Mouse (Mus musculus) ES-E14 (cell line): ENCODE results near the gene Eef2. TPM values are rescaled to one million over a fixed set of nuclear protein-coding genes. Genes with fewer than 3 reads are reported as not detected.

ENCODE experiments used
- DNase-seq: peaks from one replicate; pipeline ENCODE4 v3.0.0-alpha.2; 2013; ENCODE audit warnings: low read depth, low spot score
- H3K27ac ChIP-seq: 2 replicates; pipeline ENCODE4 v1.5.1; 2012; ENCODE audit warnings: low read depth, mild to moderate bottlenecking, low read length, moderate library complexity, mixed read lengths; ENCODE audit not compliant: poor library complexity, insufficient read depth, severe bottlenecking
- H3K36me3 ChIP-seq: 2 replicates; pipeline ENCODE4 v1.6.1; 2012; ENCODE audit warnings: mild to moderate bottlenecking, low read length, moderate library complexity, mixed read lengths; ENCODE audit not compliant: control insufficient read depth, poor library complexity, insufficient read depth, severe bottlenecking
- H3K4me1 ChIP-seq, 2 experiments: fragments of 150-350 bp in 1 of 2; sonication (generic) in 1 of 2; 2 replicates each; pipeline ENCODE4 v1.6.1; 2012; ENCODE audit warnings: low read length in 2 of 2, mild to moderate bottlenecking in 1 of 2, mixed read lengths in 1 of 2; ENCODE audit not compliant: control insufficient read depth in 2 of 2, insufficient read depth in 2 of 2, poor library complexity in 1 of 2
- H3K4me3 ChIP-seq, 2 experiments: fragments of 150-350 bp in 1 of 2; sonication (generic) in 1 of 2; 2 replicates each; pipeline ENCODE4 v1.5.1; 2012; ENCODE audit warnings: low read length in 2 of 2, low read depth in 1 of 2, mild to moderate bottlenecking in 1 of 2, mixed read lengths in 1 of 2; ENCODE audit not compliant: insufficient read depth in 1 of 2, poor library complexity in 1 of 2, severe bottlenecking in 1 of 2
- H3K9ac ChIP-seq: 2 replicates; pipeline ENCODE4 v1.6.1; 2012; ENCODE audit warnings: low read depth, mild to moderate bottlenecking, low read length, mixed read lengths; ENCODE audit not compliant: poor library complexity, insufficient read depth, severe bottlenecking
- H3K9me3 ChIP-seq: fragments of 150-350 bp; sonication (generic); 2 replicates; pipeline ENCODE4 v1.6.1; 2012; ENCODE audit warnings: low read depth, mild to moderate bottlenecking, low read length; ENCODE audit not compliant: control insufficient read depth, insufficient read depth
- CHD2 ChIP-seq: IDR thresholded peaks from 2 replicates; pipeline ENCODE4 v1.6.1; 2014; ENCODE audit warnings: mild to moderate bottlenecking, low read depth, low read length, inconsistent platforms
- HCFC1 ChIP-seq: IDR thresholded peaks from 2 replicates; pipeline ENCODE4 v1.6.1; 2012; ENCODE audit warnings: low read length, inconsistent platforms, borderline replicate concordance; ENCODE audit not compliant: insufficient read depth
- MAFK ChIP-seq: IDR thresholded peaks from 2 replicates; pipeline ENCODE4 v1.6.1; 2014; ENCODE audit warnings: mild to moderate bottlenecking, low read depth, low read length, inconsistent platforms; ENCODE audit not compliant: insufficient read depth
- ZC3H11A ChIP-seq: IDR thresholded peaks from 2 replicates; pipeline ENCODE4 v1.6.1; 2012; ENCODE audit warnings: low read depth, mild to moderate bottlenecking, inconsistent platforms, low read length, borderline replicate concordance
- ZNF384 ChIP-seq: IDR thresholded peaks from 2 replicates; pipeline ENCODE4 v1.6.1; 2012; ENCODE audit warnings: low read depth, low read length, inconsistent platforms
- in situ Hi-C, 2 experiments: fragments of 600-800 bp; cut with MboI; formaldehyde crosslinking; loops; one replicate each; pipeline ENCODE4 v1.15.1; 2025; ENCODE audit warnings: low sequenced_read_pairs in 2 of 2, inconsistent platforms in 1 of 2; ENCODE audit not compliant: unreplicated experiment in 2 of 2
- total RNA-seq: library from RNA; depleted of rRNA; stranded (reverse); fragments of 300-350 nt; gene quantifications from 2 replicates; pipeline ENCODE4 v1.2.3, GENCODE M21; 2012

The Eef2 gene
- total RNA-seq, 1 experiment: 2,093 TPM

GRCm38 (mm10) chr10:81136706-81137231 is 39.7 kb upstream of the Eef2 start:
- TF ChIP-seq HCFC1: no peak
- no peak for TF ChIP-seq CHD2
- TF ChIP-seq ZC3H11A: no peak
- no peak for TF ChIP-seq ZNF384
- no peak for TF ChIP-seq MAFK
- peak overlapping the region; percentile 91 for H3K9ac ChIP-seq
- H3K36me3 ChIP-seq: no peaks in the 10 kb centered on the region
- H3K9me3 ChIP-seq: no peaks in the 10 kb centered on the region
- H3K4me3 ChIP-seq: peak overlapping the region; percentile 86 to 96
- in situ Hi-C loops: no loop called here
- H3K4me1 ChIP-seq: peaks cover 0 to 21% of the 10 kb centered on the region in 2 experiments; a peak in 3 of 4 replicates
- DNase-seq: no peak
- peak overlapping the region; percentile 86 for H3K27ac ChIP-seq

GRCm38 (mm10) chr10:81137252-81138130 is 38.9 kb upstream of the Eef2 start:
- TF ChIP-seq ZC3H11A (no peak), MAFK (no peak), ZNF384 (peak; percentile 99), CHD2 (peak; percentile 80), HCFC1 (peak; percentile 97)
- H3K27ac ChIP-seq: peak overlapping the region; percentile 82
- DNase-seq: peak; percentile 96
- H3K9ac ChIP-seq: peak overlapping the region; percentile 90
- H3K4me3 ChIP-seq: peak overlapping the region; percentile 91 to 96
- in situ Hi-C loops: no loop called here
- no peaks in the 10 kb centered on the region for H3K36me3 ChIP-seq
- H3K9me3 ChIP-seq: no peaks in the 10 kb centered on the region
- peaks cover under 1 to 24% of the 10 kb centered on the region in 2 experiments; a peak in 3 of 4 replicates for H3K4me1 ChIP-seq

GRCm38 (mm10) chr10:81138131-81138782 is 38.2 kb upstream of the Eef2 start:
- DNase-seq: no peak
- in situ Hi-C loops: no loop called here

GRCm38 (mm10) chr10:81138821-81139528 is 37.5 kb upstream of the Eef2 start:
- peaks cover 5% of the 10 kb centered on the region; the same call in 1 of the 2 replicates for H3K36me3 ChIP-seq
- in situ Hi-C loops: no loop called here
- no peak for DNase-seq
- H3K27ac ChIP-seq: peak overlapping the region; percentile 82; the same call in 1 of the 2 replicates
- TF ChIP-seq HCFC1 (no peak), ZC3H11A (no peak), MAFK (no peak), ZNF384 (no peak), CHD2 (no peak)
- no peaks in the 10 kb centered on the region for H3K9me3 ChIP-seq
- peak overlapping the region; percentile 90 to 91 for H3K4me3 ChIP-seq
- H3K9ac ChIP-seq: peak overlapping the region; percentile 90
- H3K4me1 ChIP-seq: peaks cover 3 to 37% of the 10 kb centered on the region in 2 experiments; a peak in 3 of 4 replicates

More at GRCm38 (mm10) chr10:81138131-81138782, 38.2 kb upstream of the Eef2 start:
- no peak for TF ChIP-seq HCFC1
- no peak for TF ChIP-seq ZNF384
- no peak for TF ChIP-seq ZC3H11A
- no peak for TF ChIP-seq CHD2
- peak overlapping the region; percentile 82 for H3K27ac ChIP-seq
- no peaks in the 10 kb centered on the region for H3K9me3 ChIP-seq
- no peaks in the 10 kb centered on the region for H3K36me3 ChIP-seq
- peak overlapping the region; percentile 90 to 91 for H3K4me3 ChIP-seq
- H3K9ac ChIP-seq: peak overlapping the region; percentile 90
- peaks cover 3 to 31% of the 10 kb centered on the region in 2 experiments; a peak in 3 of 4 replicates for H3K4me1 ChIP-seq
